Comparison of ENCODE assay signal across 9 mouse cellular contexts in genomic region chr16:55964126-55964949, GRCm38 (mm10). TPM values are rescaled to one million over a fixed set of nuclear protein-coding genes. Genes with fewer than 3 reads are reported as not detected.
DNase-seq lines count a peak whose midpoint lies in the region; ATAC-seq and TF ChIP-seq lines count a peak whose summit lies in the region.
"Had no signal": no experiment of that assay in that cellular context is flagged by ENCODE, and none has a peak within 500 bp of the region (broad histone marks: within the 10 kb centered on the region; RNA-seq: fewer than 3 reads in every experiment).

No protein-coding gene starts in this region.

- no peak overlapping the region for H3K9ac ChIP-seq in ES-E14 (ENCODE audit: insufficient read depth, low read depth, low read length, poor library complexity, severe bottlenecking)
- H3K9ac ChIP-seq: neural tube, embryonic 13.5 days had no signal

- DNase-seq in cerebellum, postnatal 36 days = peak; percentile 22 to 25
- no peak for DNase-seq in cerebellum, adult 9-10 months
- DNase-seq in layer of hippocampus, adult 18-20 months (ENCODE audit: low spot score in 2 of 2) = peak; percentile 51 to 86
- no peak for DNase-seq in layer of hippocampus, postnatal 10 days (ENCODE audit: low spot score in 2 of 2)
- DNase-seq in ES-E14 (ENCODE audit: low read depth, low spot score) = no peak
- DNase-seq in lung, postnatal 14 days = peak; percentile 44
- no peak for DNase-seq in ovary, postnatal 10 days (ENCODE audit: low spot score)

- ATAC-seq in erythroblast, adult 5-6 weeks (replicated peaks; ENCODE audit: low FRiP score, poor library complexity, severe bottlenecking) = 0 out of 2 replicates have a peak, but pooled peaks have one; percentile 51

- no peaks in the 10 kb centered on the region for H3K9me3 ChIP-seq in ES-E14 (ENCODE audit: control insufficient read depth, insufficient read depth, low read depth, low read length)
- H3K9me3 ChIP-seq: neural tube, embryonic 13.5 days had no signal

- peaks cover 0 to 2% of the 10 kb centered on the region in 2 experiments; a peak in 1 of 4 replicates for H3K4me1 ChIP-seq in ES-E14 (ENCODE audit: control insufficient read depth in 2 of 2, insufficient read depth in 2 of 2, low read length in 2 of 2, poor library complexity in 1 of 2)

- peaks cover 14% of the 10 kb centered on the region for H3K36me3 ChIP-seq in ES-E14 (ENCODE audit: control insufficient read depth, insufficient read depth, low read length, poor library complexity, severe bottlenecking)

- in situ Hi-C loops in ES-E14 (cut with MboI; ENCODE audit: low sequenced_read_pairs in 2 of 2, unreplicated experiment in 2 of 2) = no loop called here

- no peak overlapping the region for H3K27ac ChIP-seq in ES-E14 (ENCODE audit: insufficient read depth, low read depth, low read length, poor library complexity, severe bottlenecking)
- H3K27ac ChIP-seq: neural tube, embryonic 13.5 days had no signal

- H3K4me3 ChIP-seq in ES-E14 (ENCODE audit: insufficient read depth in 1 of 2, low read depth in 1 of 2, low read length in 2 of 2, poor library complexity in 1 of 2, severe bottlenecking in 1 of 2) = no peak overlapping the region

TF ChIP-seq in ES-E14, 5 proteins besides CTCF, POLR2A, EP300 and RAD21:
- TF ChIP-seq ZC3H11A (IDR thresholded peaks at IDR 0.05; ENCODE audit: borderline replicate concordance, low read depth, low read length) (no peak), MAFK (IDR thresholded peaks at IDR 0.05; ENCODE audit: insufficient read depth, low read depth, low read length) (no peak), CHD2 (IDR thresholded peaks at IDR 0.05; ENCODE audit: low read depth, low read length) (no peak), ZNF384 (IDR thresholded peaks at IDR 0.05; ENCODE audit: low read depth, low read length) (peak; percentile 76), HCFC1 (IDR thresholded peaks at IDR 0.05; ENCODE audit: borderline replicate concordance, insufficient read depth, low read length) (no peak)

RNA-seq across cellular contexts. Expression of gene Rpl24, which starts 1.7 kb away (rescaled TPM):
- 100 to 1,000 TPM; 411 to 431 TPM for total RNA-seq in layer of hippocampus, adult 18-20 months (2021)
- total RNA-seq in layer of hippocampus, postnatal 10 days (2021) = 100 to 1,000 TPM; 450 to 460 TPM
- 1,393 and 1,577 TPM in 2 replicates for total RNA-seq in ES-E14 (2012; rRNA removed)
- total RNA-seq in erythroblast, adult 5-6 weeks (2015; ENCODE audit: low replicate concordance) = 383 and 432 TPM in 2 replicates
- 184 and 212 TPM in 2 replicates for total RNA-seq in erythroblast, adult 5-6 weeks (2017; ENCODE audit: low replicate concordance)

RNA-seq across cellular contexts. Expression of gene Zbtb11, which starts 9.3 kb away (rescaled TPM):
- 10 to 100 TPM; 55.7 to 56.6 TPM for total RNA-seq in layer of hippocampus, adult 18-20 months (2021)
- 10 to 100 TPM; 30.3 to 32.1 TPM for total RNA-seq in layer of hippocampus, postnatal 10 days (2021)
- total RNA-seq in ES-E14 (2012; rRNA removed) = 23.3 and 24.3 TPM in 2 replicates
- 21.1 and 24.5 TPM in 2 replicates for total RNA-seq in erythroblast, adult 5-6 weeks (2015; ENCODE audit: low replicate concordance)
- 33.2 and 35.2 TPM in 2 replicates for total RNA-seq in erythroblast, adult 5-6 weeks (2017; ENCODE audit: low replicate concordance)

RNA-seq across cellular contexts. Expression of gene Cep97, which starts 29.7 kb away (rescaled TPM):
- 10 to 100 TPM; 18.2 to 18.8 TPM for total RNA-seq in layer of hippocampus, adult 18-20 months (2021)
- 10 to 100 TPM in 1 of 2 experiments, 1 to 10 TPM in 1; 9.8 to 11.5 TPM for total RNA-seq in layer of hippocampus, postnatal 10 days (2021)
- 12.5 and 14.9 TPM in 2 replicates for total RNA-seq in ES-E14 (2012; rRNA removed)
- 2.5 and 8.2 TPM in 2 replicates for total RNA-seq in erythroblast, adult 5-6 weeks (2015; ENCODE audit: low replicate concordance)
- 1.5 and 2.2 TPM in 2 replicates for total RNA-seq in erythroblast, adult 5-6 weeks (2017; ENCODE audit: low replicate concordance)

Comparison
In these comparisons a context has a peak if more than half of its experiments do, and no peak if none do; other contexts are left out.
1. DNase-seq: peak in cerebellum, postnatal 36 days (2 of 2), layer of hippocampus, adult 18-20 months (2 of 2) and lung, postnatal 14 days (single experiment); none in cerebellum, adult 9-10 months (single experiment), layer of hippocampus, postnatal 10 days (0 of 2), ES-E14 (single experiment) and ovary, postnatal 10 days (single experiment).